In the genomic region with DNA sequence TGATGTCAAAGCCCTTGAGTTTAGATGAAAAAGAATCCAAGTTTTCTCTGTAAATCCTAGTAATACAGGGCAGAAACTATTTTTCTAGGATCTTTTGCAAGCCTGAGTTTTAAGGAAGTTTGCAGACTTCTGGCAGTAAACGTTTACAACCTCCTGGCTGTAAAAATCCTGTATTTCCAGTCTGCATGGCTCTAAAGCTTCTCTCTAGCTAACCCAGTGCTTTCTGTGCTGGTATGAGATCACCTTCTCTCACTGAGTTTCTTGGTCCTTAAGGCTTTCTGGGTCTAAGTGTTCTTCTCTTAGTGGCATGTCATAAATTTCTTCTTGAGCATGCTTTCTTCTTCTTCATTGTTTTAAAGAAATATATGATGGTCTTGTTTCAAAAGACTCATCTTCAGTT, we compare ENCODE assay signal across 22 mouse cellular contexts.
DNase-seq lines count a peak whose midpoint lies in the region; ATAC-seq and TF ChIP-seq lines count a peak whose summit lies in the region.
"Had no signal": no experiment of that assay in that cellular context is flagged by ENCODE, and none has a peak within 500 bp of the region (broad histone marks: within the 10 kb centered on the region; RNA-seq: fewer than 3 reads in every experiment).

No protein-coding gene starts in this region.

- no peaks in the 10 kb centered on the region for H3K27me3 ChIP-seq in intestine, embryonic 14.5 days (replicated peaks; ENCODE audit: control insufficient read depth, insufficient read depth, low read length)
- no peaks in the 10 kb centered on the region for H3K27me3 ChIP-seq in intestine, postnatal 0 days (replicated peaks; ENCODE audit: control insufficient read depth, insufficient read depth, low read length)
- H3K27me3 ChIP-seq in intestine, embryonic 15.5 days (replicated peaks), result no peaks in the 10 kb centered on the region
- H3K27me3 ChIP-seq: embryonic facial prominence, embryonic 13.5 days; embryonic facial prominence, embryonic 15.5 days; forebrain, embryonic 12.5 days had no signal

- H3K4me3 ChIP-seq in intestine, embryonic 14.5 days (ENCODE audit: low read depth, low read length), result no peak overlapping the region
- no peak overlapping the region for H3K4me3 ChIP-seq in intestine, postnatal 0 days (ENCODE audit: low read depth, low read length)
- H3K4me3 ChIP-seq in intestine, embryonic 15.5 days (replicated peaks), result no peak overlapping the region
- H3K4me3 ChIP-seq: embryonic facial prominence, embryonic 13.5 days; embryonic facial prominence, embryonic 15.5 days; erythroblast, embryonic 14.5 days; forebrain, embryonic 10.5 days; forebrain, embryonic 12.5 days had no signal

- intact Hi-C loops in left cerebral cortex, postnatal 36 days (cut with DNase I), result no loop called here

- no peaks in the 10 kb centered on the region for H3K36me3 ChIP-seq in intestine, embryonic 14.5 days (ENCODE audit: control insufficient read depth, insufficient read depth, low read length)
- no peaks in the 10 kb centered on the region for H3K36me3 ChIP-seq in intestine, postnatal 0 days (ENCODE audit: control insufficient read depth, insufficient read depth)
- no peaks in the 10 kb centered on the region for H3K36me3 ChIP-seq in intestine, embryonic 15.5 days
- H3K36me3 ChIP-seq: embryonic facial prominence, embryonic 13.5 days; embryonic facial prominence, embryonic 15.5 days; forebrain, embryonic 10.5 days; forebrain, embryonic 12.5 days had no signal

- H3K27ac ChIP-seq in intestine, embryonic 14.5 days (ENCODE audit: low read depth), result no peak overlapping the region
- no peak overlapping the region for H3K27ac ChIP-seq in intestine, postnatal 0 days (ENCODE audit: low read depth, low read length)
- no peak overlapping the region for H3K27ac ChIP-seq in intestine, embryonic 15.5 days
- H3K27ac ChIP-seq: embryonic facial prominence, embryonic 13.5 days; embryonic facial prominence, embryonic 15.5 days; forebrain, embryonic 10.5 days; forebrain, embryonic 12.5 days had no signal

- peak; percentile 72 for ATAC-seq in intestine, embryonic 14.5 days (replicated peaks; ENCODE audit: low FRiP score, low TSS enrichment, low read depth)
- no peak for ATAC-seq in intestine, postnatal 0 days
- peak; percentile 88 for ATAC-seq in intestine, embryonic 15.5 days
- ATAC-seq: forebrain, embryonic 14.5 days; forebrain, embryonic 16.5 days had no signal

- no peaks in the 10 kb centered on the region for H3K9me3 ChIP-seq in intestine, embryonic 14.5 days (ENCODE audit: control insufficient read depth, low read length)
- H3K9me3 ChIP-seq in intestine, postnatal 0 days (ENCODE audit: control insufficient read depth), result no peaks in the 10 kb centered on the region
- H3K9me3 ChIP-seq in intestine, embryonic 15.5 days, result no peaks in the 10 kb centered on the region
- H3K9me3 ChIP-seq: embryonic facial prominence, embryonic 13.5 days; embryonic facial prominence, embryonic 15.5 days; forebrain, embryonic 10.5 days; forebrain, embryonic 12.5 days had no signal

- no peaks in the 10 kb centered on the region for H3K4me1 ChIP-seq in intestine, embryonic 14.5 days (replicated peaks; ENCODE audit: control insufficient read depth, insufficient read depth, low read length)
- H3K4me1 ChIP-seq in intestine, postnatal 0 days (replicated peaks; ENCODE audit: control insufficient read depth, insufficient read depth, low read length), result no peaks in the 10 kb centered on the region
- H3K4me1 ChIP-seq in intestine, embryonic 15.5 days (replicated peaks), result no peaks in the 10 kb centered on the region
- H3K4me1 ChIP-seq: embryonic facial prominence, embryonic 13.5 days; embryonic facial prominence, embryonic 15.5 days; forebrain, embryonic 10.5 days; forebrain, embryonic 12.5 days had no signal

- 15% methylated on average over 1 of the region's 1 CpGs for WGBS in intestine, embryonic 14.5 days
- WGBS in intestine, postnatal 0 days, result 11% methylated on average over 1 of the region's 1 CpGs
- 14% methylated on average over 1 of the region's 1 CpGs for WGBS in intestine, embryonic 15.5 days
- WGBS in large intestine, adult 2 months, result 4% methylated on average over 1 of the region's 1 CpGs

- TF ChIP-seq CTCF in intestine, postnatal 0 days (IDR thresholded peaks at IDR 0.05; ENCODE audit: low read depth), result no peak

- DNase-seq in intestine, embryonic 14.5 days (ENCODE audit: low spot score), result no peak
- DNase-seq in forelimb bud, embryonic 11.5 days (ENCODE audit: low read depth, low spot score), result peak; percentile 7
- peak; percentile 61 for DNase-seq in large intestine, adult 2 months (ENCODE audit: low read depth, low spot score)
- DNase-seq in left cerebral cortex, postnatal 36 days (ENCODE audit: low spot score in 2 of 2), result no peak
- DNase-seq in kidney, postnatal 14 days, result no peak
- DNase-seq: adrenal gland, adult 2 months; adrenal gland, postnatal 14 days; adrenal gland, postnatal 36 days; cerebellum, adult 11-12 months; cerebellum, adult 2 months; cerebellum, adult 9-10 months; cerebellum, postnatal 10 days; cerebellum, postnatal 25 days had no signal

- no peak overlapping the region for H3K4me2 ChIP-seq in intestine, embryonic 14.5 days (ENCODE audit: low read length)
- H3K4me2 ChIP-seq in intestine, postnatal 0 days (replicated peaks; ENCODE audit: low read depth), result no peak overlapping the region
- H3K4me2 ChIP-seq in intestine, embryonic 15.5 days (replicated peaks), result no peak overlapping the region
- H3K4me2 ChIP-seq: embryonic facial prominence, embryonic 13.5 days; embryonic facial prominence, embryonic 15.5 days; forebrain, embryonic 12.5 days had no signal

- H3K9ac ChIP-seq in intestine, embryonic 14.5 days (ENCODE audit: low read length), result no peak overlapping the region
- H3K9ac ChIP-seq in intestine, postnatal 0 days (ENCODE audit: low read depth, low read length), result no peak overlapping the region
- no peak overlapping the region for H3K9ac ChIP-seq in intestine, embryonic 15.5 days
- H3K9ac ChIP-seq: embryonic facial prominence, embryonic 13.5 days; embryonic facial prominence, embryonic 15.5 days; forebrain, embryonic 12.5 days had no signal

Comparison
In these comparisons a context has a peak if more than half of its experiments do, and no peak if none do; other contexts are left out.
1. DNase-seq: peak in forelimb bud, embryonic 11.5 days (single experiment) and large intestine, adult 2 months (single experiment); none in intestine, embryonic 14.5 days (single experiment), left cerebral cortex, postnatal 36 days (0 of 2) and kidney, postnatal 14 days (single experiment).